Mouse (Mus musculus) liver, embryonic 16.5 days (tissue): ENCODE results near the gene Hecw2. TPM values are rescaled to one million over a fixed set of nuclear protein-coding genes. Genes with fewer than 3 reads are reported as not detected.

Experiments used
- ATAC-seq: fragments of 200-750 bp; cut with Nextera tagmentation; 2 replicates; pipeline ENCODE4 v1.8.0; 2017; ENCODE audit warnings: low read depth, mild to moderate bottlenecking, moderate number of reproducible peaks, moderate library complexity
- H3K27ac ChIP-seq: fragments of 300-500 bp; sonication (generic); 2 replicates; pipeline ENCODE4 v1.5.1; 2014; ENCODE audit warnings: mild to moderate bottlenecking, low read length
- H3K27me3 ChIP-seq: fragments of 300-500 bp; sonication (generic); 2 replicates; pipeline ENCODE4 v1.6.1; 2014; ENCODE audit warnings: low read depth, low read length, mixed read lengths; ENCODE audit not compliant: control insufficient read depth, insufficient read depth
- H3K36me3 ChIP-seq: fragments of 300-500 bp; sonication (generic); 2 replicates; pipeline ENCODE4 v1.6.1; 2014; ENCODE audit warnings: mild to moderate bottlenecking; ENCODE audit not compliant: control insufficient read depth, insufficient read depth
- H3K4me1 ChIP-seq: fragments of 300-500 bp; sonication (generic); 2 replicates; pipeline ENCODE4 v1.6.1; 2014; ENCODE audit warnings: low read depth, low read length, mixed read lengths; ENCODE audit not compliant: control insufficient read depth
- H3K4me2 ChIP-seq: fragments of 300-500 bp; sonication (generic); 2 replicates; pipeline ENCODE4 v1.6.1; 2014; ENCODE audit warnings: low read depth, low read length, mixed read lengths
- H3K4me3 ChIP-seq: fragments of 300-500 bp; sonication (generic); 2 replicates; pipeline ENCODE4 v1.5.1; 2014; ENCODE audit warnings: low read depth, mild to moderate bottlenecking, low read length
- H3K9ac ChIP-seq: fragments of 300-500 bp; sonication (generic); 2 replicates; pipeline ENCODE4 v1.6.1; 2014; ENCODE audit warnings: low read depth, low read length
- H3K9me3 ChIP-seq: fragments of 300-500 bp; sonication (generic); replicated peaks from 2 replicates; pipeline ENCODE4 v1.6.1; 2016; ENCODE audit warnings: low read length; ENCODE audit not compliant: control insufficient read depth
- WGBS: fragments of 180-500 bp; shearing (Covaris S2); extraction: QIAGEN DNeasy Blood & Tissue Kit; methylation state at CpG from one replicate; pipeline ENCODE4 v1.1.7; 2014; ENCODE audit not compliant: insufficient replicate concordance; 5-methylcytosine and 5-hydroxymethylcytosine counted together
- polyA plus RNA-seq: library from polyadenylated mRNA; unstranded; fragments of >200 nt; fragmentation: Nextera tagmentation; extraction: Ambion mirVana; gene quantifications from 2 replicates; pipeline ENCODE4 v1.2.1, GENCODE M21; 2015

Gene Hecw2
- polyA plus RNA-seq, 1 experiment from 2014 or later: 0.51 TPM

GRCm38 (mm10) chr1:54121071-54121730, 73.8 kb downstream of the Hecw2 start:
- H3K4me1 ChIP-seq: no peaks in the 10 kb centered on the region
- no peaks in the 10 kb centered on the region for H3K9me3 ChIP-seq
- no peak overlapping the region for H3K9ac ChIP-seq
- H3K27me3 ChIP-seq: no peaks in the 10 kb centered on the region
- H3K27ac ChIP-seq: no peak overlapping the region
- H3K4me3 ChIP-seq: no peak overlapping the region
- WGBS: 63% methylated on average over 5 of the region's 5 CpGs
- no peak for ATAC-seq
- no peak overlapping the region for H3K4me2 ChIP-seq
- H3K36me3 ChIP-seq: no peaks in the 10 kb centered on the region

- H3K9ac ChIP-seq: no peak overlapping the region
- no peaks in the 10 kb centered on the region for H3K4me1 ChIP-seq
- H3K4me3 ChIP-seq: no peak overlapping the region
- no peaks in the 10 kb centered on the region for H3K27me3 ChIP-seq
- ATAC-seq: no peak
- H3K9me3 ChIP-seq: no peaks in the 10 kb centered on the region
- 70% methylated on average over 9 of the region's 9 CpGs for WGBS
- H3K27ac ChIP-seq: no peak overlapping the region
- no peak overlapping the region for H3K4me2 ChIP-seq
- no peaks in the 10 kb centered on the region for H3K36me3 ChIP-seq
Observed at GRCm38 (mm10) chr1:54119638-54120320, 75.2 kb downstream of the Hecw2 start.

- no peak overlapping the region for H3K27ac ChIP-seq
- WGBS: 60% methylated on average over 8 of the region's 8 CpGs
- H3K27me3 ChIP-seq: no peaks in the 10 kb centered on the region
- no peaks in the 10 kb centered on the region for H3K4me1 ChIP-seq
- H3K9ac ChIP-seq: no peak overlapping the region
- H3K4me3 ChIP-seq: no peak overlapping the region
- no peak overlapping the region for H3K4me2 ChIP-seq
- H3K36me3 ChIP-seq: no peaks in the 10 kb centered on the region
- no peak for ATAC-seq
- no peaks in the 10 kb centered on the region for H3K9me3 ChIP-seq
Observed at GRCm38 (mm10) chr1:54118342-54118973, 76.5 kb downstream of the Hecw2 start.

- H3K4me3 ChIP-seq: no peak overlapping the region
- no peak overlapping the region for H3K4me2 ChIP-seq
- no peak overlapping the region for H3K9ac ChIP-seq
- no peak overlapping the region for H3K27ac ChIP-seq
- H3K36me3 ChIP-seq: no peaks in the 10 kb centered on the region
- H3K27me3 ChIP-seq: no peaks in the 10 kb centered on the region
- no peaks in the 10 kb centered on the region for H3K9me3 ChIP-seq
- no peak for ATAC-seq
- WGBS: 63% methylated on average over 8 of the region's 8 CpGs
- no peaks in the 10 kb centered on the region for H3K4me1 ChIP-seq
Observed at GRCm38 (mm10) chr1:54110920-54111605, 83.9 kb downstream of the Hecw2 start.

GRCm38 (mm10) chr1:54109255-54109654, 85.7 kb downstream of the Hecw2 start:
- no peaks in the 10 kb centered on the region for H3K4me1 ChIP-seq
- H3K9ac ChIP-seq: no peak overlapping the region
- no peaks in the 10 kb centered on the region for H3K36me3 ChIP-seq
- no peak overlapping the region for H3K4me2 ChIP-seq
- H3K27ac ChIP-seq: no peak overlapping the region
- H3K4me3 ChIP-seq: no peak overlapping the region
- WGBS: 53% methylated on average over 5 of the region's 5 CpGs
- no peak for ATAC-seq
- no peaks in the 10 kb centered on the region for H3K27me3 ChIP-seq
- H3K9me3 ChIP-seq: no peaks in the 10 kb centered on the region

- Histone ChIP-seq H3K27me3 (no peaks in the 10 kb centered on the region), H3K9ac (no peak overlapping the region), H3K9me3 (no peaks in the 10 kb centered on the region), H3K4me3 (no peak overlapping the region), H3K36me3 (no peaks in the 10 kb centered on the region), H3K4me2 (no peak overlapping the region), H3K4me1 (no peaks in the 10 kb centered on the region), H3K27ac (no peak overlapping the region)
- WGBS: 61% methylated on average over 3 of the region's 3 CpGs
- no peak for ATAC-seq
Observed at GRCm38 (mm10) chr1:54106756-54107155, 88.2 kb downstream of the Hecw2 start.

- H3K9me3 ChIP-seq: no peaks in the 10 kb centered on the region
- ATAC-seq: no peak
- H3K4me2 ChIP-seq: no peak overlapping the region
- H3K4me1 ChIP-seq: no peaks in the 10 kb centered on the region
- no peaks in the 10 kb centered on the region for H3K36me3 ChIP-seq
- H3K9ac ChIP-seq: no peak overlapping the region
- no peaks in the 10 kb centered on the region for H3K27me3 ChIP-seq
- WGBS: 57% methylated on average over 3 of the region's 3 CpGs
- H3K27ac ChIP-seq: no peak overlapping the region
- H3K4me3 ChIP-seq: no peak overlapping the region
Observed at GRCm38 (mm10) chr1:54079708-54080107, 115.3 kb downstream of the Hecw2 start.

- ATAC-seq: no peak
- H3K27ac ChIP-seq: no peak overlapping the region
- H3K36me3 ChIP-seq: no peaks in the 10 kb centered on the region
- H3K9ac ChIP-seq: no peak overlapping the region
- WGBS: 63% methylated on average over 1 of the region's 1 CpGs
- no peaks in the 10 kb centered on the region for H3K27me3 ChIP-seq
- H3K4me1 ChIP-seq: no peaks in the 10 kb centered on the region
- no peaks in the 10 kb centered on the region for H3K9me3 ChIP-seq
- H3K4me2 ChIP-seq: no peak overlapping the region
- H3K4me3 ChIP-seq: no peak overlapping the region
Observed at GRCm38 (mm10) chr1:54074456-54074855, 120.5 kb downstream of the Hecw2 start.

- H3K4me3 ChIP-seq: no peak overlapping the region
- H3K27me3 ChIP-seq: no peaks in the 10 kb centered on the region
- H3K4me2 ChIP-seq: no peak overlapping the region
- no peaks in the 10 kb centered on the region for H3K36me3 ChIP-seq
- no peaks in the 10 kb centered on the region for H3K9me3 ChIP-seq
- no peak overlapping the region for H3K9ac ChIP-seq
- H3K27ac ChIP-seq: no peak overlapping the region
- WGBS: 65% methylated on average over 2 of the region's 2 CpGs
- ATAC-seq: no peak
- no peaks in the 10 kb centered on the region for H3K4me1 ChIP-seq
Observed at GRCm38 (mm10) chr1:54070121-54070520, 124.8 kb downstream of the Hecw2 start.
